Mouse (Mus musculus) forebrain, embryonic 12.5 days (tissue): ENCODE measurements around the gene Papln. TPM values are rescaled to one million over a fixed set of nuclear protein-coding genes. Genes with fewer than 3 reads are reported as not detected.

Source experiments
- ATAC-seq: fragments of 200-750 bp; cut with Nextera tagmentation; 2 replicates; pipeline ENCODE4 v1.8.0; 2017; ENCODE audit warnings: moderate TSS enrichment; ENCODE audit not compliant: low FRiP score
- H3K27ac ChIP-seq: fragments of 300-500 bp; sonication (generic); 2 replicates; pipeline ENCODE4 v1.5.1; 2016; ENCODE audit warnings: mild to moderate bottlenecking
- H3K27me3 ChIP-seq: fragments of 300-500 bp; sonication (generic); 2 replicates; pipeline ENCODE4 v1.6.1; 2016; ENCODE audit warnings: mild to moderate bottlenecking
- H3K36me3 ChIP-seq: fragments of 300-500 bp; sonication (generic); replicated peaks from 2 replicates; pipeline ENCODE4 v1.6.1; 2016; ENCODE audit warnings: mild to moderate bottlenecking
- H3K4me1 ChIP-seq: fragments of 300-500 bp; sonication (generic); 2 replicates; pipeline ENCODE4 v1.6.1; 2016
- H3K4me2 ChIP-seq: fragments of 300-500 bp; sonication (generic); 2 replicates; pipeline ENCODE4 v1.6.1; 2016; ENCODE audit warnings: mild to moderate bottlenecking, moderate library complexity
- H3K4me3 ChIP-seq: fragments of 300-500 bp; sonication (generic); replicated peaks from 2 replicates; pipeline ENCODE4 v1.5.1; 2016; ENCODE audit warnings: mild to moderate bottlenecking
- H3K9ac ChIP-seq: fragments of 300-500 bp; sonication (generic); 2 replicates; pipeline ENCODE4 v1.6.1; 2016; ENCODE audit warnings: mild to moderate bottlenecking
- H3K9me3 ChIP-seq: fragments of 300-500 bp; sonication (generic); 2 replicates; pipeline ENCODE4 v1.6.1; 2016
- WGBS: fragments of 180-500 bp; shearing (Covaris S2); methylation state at CpG from one replicate; pipeline ENCODE4 v1.1.7; 2016; 5-methylcytosine and 5-hydroxymethylcytosine counted together
- polyA plus RNA-seq: library from polyadenylated mRNA; unstranded; fragments of >200 nt; fragmentation: Nextera tagmentation; extraction: Ambion mirVana; gene quantifications from 2 replicates; pipeline ENCODE4 v1.2.1, GENCODE M21; 2016

The Papln gene
- polyA plus RNA-seq, 1 experiment from 2014 or later = 0.23 TPM

- Histone ChIP-seq H3K4me3 (no peak overlapping the region), H3K9ac (no peak overlapping the region), H3K27me3 (no peaks in the 10 kb centered on the region), H3K9me3 (no peaks in the 10 kb centered on the region), H3K4me2 (no peak overlapping the region), H3K36me3 (no peaks in the 10 kb centered on the region; the same call in 1 of the 2 replicates), H3K27ac (no peak overlapping the region), H3K4me1 (peaks cover 7% of the 10 kb centered on the region; the same call in 1 of the 2 replicates)
- 85% methylated on average over 4 of the region's 4 CpGs for WGBS
- no peak for ATAC-seq
These were observed 20.6 kb upstream of the Papln start for GRCm38 (mm10) chr12:83742834-83743233.

- Histone ChIP-seq H3K4me2 (no peak overlapping the region), H3K27me3 (no peaks in the 10 kb centered on the region), H3K27ac (no peak overlapping the region), H3K9me3 (no peaks in the 10 kb centered on the region), H3K36me3 (no peaks in the 10 kb centered on the region), H3K4me3 (no peak overlapping the region), H3K9ac (no peak overlapping the region), H3K4me1 (peaks cover 7% of the 10 kb centered on the region; the same call in 1 of the 2 replicates)
- no peak for ATAC-seq
- WGBS = 84% methylated on average over 3 of the region's 3 CpGs
These were observed 19.7 kb upstream of the Papln start for GRCm38 (mm10) chr12:83743712-83744111.

GRCm38 (mm10) chr12:83749186-83749585 is 14.2 kb upstream of the Papln start:
- no peaks in the 10 kb centered on the region for H3K36me3 ChIP-seq
- no peak overlapping the region for H3K4me2 ChIP-seq
- peaks cover 2% of the 10 kb centered on the region; the same call in 1 of the 2 replicates for H3K4me1 ChIP-seq
- no peaks in the 10 kb centered on the region for H3K9me3 ChIP-seq
- H3K4me3 ChIP-seq = no peak overlapping the region
- 62% methylated on average over 1 of the region's 1 CpGs for WGBS
- H3K27me3 ChIP-seq = no peaks in the 10 kb centered on the region
- ATAC-seq = no peak
- no peak overlapping the region for H3K9ac ChIP-seq
- no peak overlapping the region for H3K27ac ChIP-seq

GRCm38 (mm10) chr12:83752495-83752894 is 10.9 kb upstream of the Papln start:
- Histone ChIP-seq H3K9me3 (no peaks in the 10 kb centered on the region), H3K9ac (no peak overlapping the region), H3K36me3 (no peaks in the 10 kb centered on the region), H3K4me2 (no peak overlapping the region), H3K27me3 (no peaks in the 10 kb centered on the region), H3K4me3 (no peak overlapping the region), H3K4me1 (no peaks in the 10 kb centered on the region), H3K27ac (no peak overlapping the region)
- no peak for ATAC-seq
- 78% methylated on average over 2 of the region's 2 CpGs for WGBS

- peaks cover 7% of the 10 kb centered on the region for H3K4me1 ChIP-seq
- H3K27me3 ChIP-seq = peaks cover 3% of the 10 kb centered on the region; the same call in 1 of the 2 replicates
- ATAC-seq = no peak
- no peaks in the 10 kb centered on the region for H3K9me3 ChIP-seq
- no peak overlapping the region for H3K27ac ChIP-seq
- WGBS = 82% methylated on average over 10 of the region's 10 CpGs
- H3K9ac ChIP-seq = no peak overlapping the region
- no peaks in the 10 kb centered on the region for H3K36me3 ChIP-seq
- H3K4me2 ChIP-seq = no peak overlapping the region
- H3K4me3 ChIP-seq = no peak overlapping the region
These were observed 4.7 kb upstream of the Papln start for GRCm38 (mm10) chr12:83758735-83759134.

GRCm38 (mm10) chr12:83760201-83760600 is 3.2 kb upstream of the Papln start:
- Histone ChIP-seq H3K4me3 (no peak overlapping the region), H3K4me1 (peaks cover 13% of the 10 kb centered on the region), H3K9me3 (no peaks in the 10 kb centered on the region), H3K36me3 (no peaks in the 10 kb centered on the region), H3K27me3 (peaks cover 17% of the 10 kb centered on the region), H3K9ac (no peak overlapping the region), H3K4me2 (no peak overlapping the region), H3K27ac (no peak overlapping the region)
- ATAC-seq = no peak
- WGBS = 90% methylated on average over 2 of the region's 2 CpGs

- H3K4me3 ChIP-seq = no peak overlapping the region
- no peak overlapping the region for H3K27ac ChIP-seq
- 37% methylated on average over 4 of the region's 4 CpGs for WGBS
These were observed 728 bp upstream of the Papln start for GRCm38 (mm10) chr12:83762706-83763105.

GRCm38 (mm10) chr12:83764044-83764365 is 571 bp downstream of the Papln start:
- ATAC-seq = peak; percentile 33; the same call in 1 of the 2 replicates
- Histone ChIP-seq H3K4me3 (peak overlapping the region; percentile 25), H3K36me3 (no peaks in the 10 kb centered on the region), H3K9ac (peak overlapping the region; percentile 36; the same call in 1 of the 2 replicates), H3K9me3 (no peaks in the 10 kb centered on the region), H3K27me3 (peaks cover 17% of the 10 kb centered on the region), H3K4me2 (peak overlapping the region; percentile 56), H3K27ac (no peak overlapping the region), H3K4me1 (peaks cover 13% of the 10 kb centered on the region)
- 13% methylated on average over 14 of the region's 14 CpGs for WGBS

More at GRCm38 (mm10) chr12:83762706-83763105, 728 bp upstream of the Papln start:
- Histone ChIP-seq H3K9me3 (no peaks in the 10 kb centered on the region), H3K4me1 (peaks cover 13% of the 10 kb centered on the region), H3K9ac (no peak overlapping the region), H3K27me3 (peaks cover 17% of the 10 kb centered on the region), H3K4me2 (no peak overlapping the region), H3K36me3 (no peaks in the 10 kb centered on the region)
- ATAC-seq = no peak

- Histone ChIP-seq H3K9me3 (no peaks in the 10 kb centered on the region), H3K27me3 (peaks cover 17% of the 10 kb centered on the region), H3K36me3 (no peaks in the 10 kb centered on the region), H3K4me3 (no peak overlapping the region), H3K4me2 (0 out of 2 replicates have a peak overlapping the region, but pooled peaks have one; percentile 56), H3K9ac (no peak overlapping the region), H3K27ac (no peak overlapping the region), H3K4me1 (peaks cover 13% of the 10 kb centered on the region)
- no peak for ATAC-seq
- 82% methylated on average over 10 of the region's 10 CpGs for WGBS
These were observed 1.1 kb downstream of the Papln start for GRCm38 (mm10) chr12:83764519-83764918.

- Histone ChIP-seq H3K27ac (no peak overlapping the region), H3K9ac (no peak overlapping the region), H3K4me1 (peaks cover 23% of the 10 kb centered on the region), H3K4me2 (no peak overlapping the region), H3K9me3 (no peaks in the 10 kb centered on the region), H3K27me3 (peaks cover 17% of the 10 kb centered on the region), H3K4me3 (no peak overlapping the region), H3K36me3 (no peaks in the 10 kb centered on the region)
- WGBS = 80% methylated on average over 13 of the region's 13 CpGs
- no peak for ATAC-seq
These were observed 2.6 kb downstream of the Papln start for GRCm38 (mm10) chr12:83765965-83766603.

GRCm38 (mm10) chr12:83767833-83768232 is 4.4 kb downstream of the Papln start:
- peaks cover 23% of the 10 kb centered on the region for H3K4me1 ChIP-seq
- WGBS = 72% methylated on average over 9 of the region's 9 CpGs

GRCm38 (mm10) chr12:83768235-83768899 is 4.9 kb downstream of the Papln start:
- no peak overlapping the region for H3K4me3 ChIP-seq
- 82% methylated on average over 14 of the region's 14 CpGs for WGBS
- peaks cover 19% of the 10 kb centered on the region for H3K4me1 ChIP-seq
- H3K27me3 ChIP-seq = peaks cover 17% of the 10 kb centered on the region
- no peaks in the 10 kb centered on the region for H3K9me3 ChIP-seq
- H3K36me3 ChIP-seq = no peaks in the 10 kb centered on the region
- H3K27ac ChIP-seq = no peak overlapping the region
- ATAC-seq = no peak
- no peak overlapping the region for H3K9ac ChIP-seq
- H3K4me2 ChIP-seq = no peak overlapping the region

More at GRCm38 (mm10) chr12:83767833-83768232, 4.4 kb downstream of the Papln start:
- Histone ChIP-seq H3K4me3 (no peak overlapping the region), H3K36me3 (no peaks in the 10 kb centered on the region), H3K9me3 (no peaks in the 10 kb centered on the region), H3K27ac (no peak overlapping the region), H3K27me3 (peaks cover 17% of the 10 kb centered on the region), H3K4me2 (no peak overlapping the region), H3K9ac (no peak overlapping the region)
- ATAC-seq = no peak
